Mouse (Mus musculus) lung, postnatal 0 days (tissue): ENCODE data around the gene Tmem216.

Source experiments
- CTCF ChIP-seq: IDR thresholded peaks from 2 replicates; pipeline ENCODE4 v1.5.1; 2016; ENCODE audit warnings: antibody characterized with exemption, mild to moderate bottlenecking
- EP300 ChIP-seq: IDR thresholded peaks from 2 replicates; pipeline ENCODE4 v1.6.1; 2016; ENCODE audit warnings: antibody characterized with exemption, mild to moderate bottlenecking, control low read depth

- TF ChIP-seq EP300 (no peak), CTCF (no peak)
These were observed 24.1 kb upstream of the Tmem216 start for GRCm38 (mm10) chr19:10580102-10580501.
